Mouse (Mus musculus) embryonic facial prominence, embryonic 13.5 days (tissue): Measurements from ENCODE around the gene Cd82. TPM values are rescaled to one million over a fixed set of nuclear protein-coding genes. Genes with fewer than 3 reads are reported as not detected.
A peak's percentile ranks its signal among the peaks of the same experiment; 100 is the strongest.

Experiments
- ATAC-seq: fragments of 200-750 bp; cut with Nextera tagmentation; 2 replicates; pipeline ENCODE4 v1.8.0; 2017; ENCODE audit warnings: low read depth; ENCODE audit not compliant: insufficient number of reproducible peaks, insufficient read depth, low FRiP score, low TSS enrichment
- H3K27ac ChIP-seq: fragments of 300-500 bp; sonication (generic); 2 replicates; pipeline ENCODE4 v1.5.1; 2015; ENCODE audit warnings: moderate library complexity, mild to moderate bottlenecking, inconsistent platforms
- H3K27me3 ChIP-seq: fragments of 300-500 bp; sonication (generic); 2 replicates; pipeline ENCODE4 v1.6.1; 2015; ENCODE audit warnings: mild to moderate bottlenecking, inconsistent platforms
- H3K36me3 ChIP-seq: fragments of 300-500 bp; sonication (generic); 2 replicates; pipeline ENCODE4 v1.6.1; 2015; ENCODE audit warnings: mild to moderate bottlenecking, inconsistent platforms
- H3K4me1 ChIP-seq: fragments of 300-500 bp; sonication (generic); 2 replicates; pipeline ENCODE4 v1.6.1; 2015; ENCODE audit warnings: inconsistent platforms
- H3K4me2 ChIP-seq: fragments of 300-500 bp; sonication (generic); 2 replicates; pipeline ENCODE4 v1.6.1; 2015; ENCODE audit warnings: moderate library complexity, mild to moderate bottlenecking, inconsistent platforms
- H3K4me3 ChIP-seq: fragments of 300-500 bp; sonication (generic); 2 replicates; pipeline ENCODE4 v1.5.1; 2015; ENCODE audit warnings: mild to moderate bottlenecking, inconsistent platforms
- H3K9ac ChIP-seq: fragments of 300-500 bp; sonication (generic); 2 replicates; pipeline ENCODE4 v1.6.1; 2015; ENCODE audit warnings: mild to moderate bottlenecking, inconsistent platforms
- H3K9me3 ChIP-seq: fragments of 300-500 bp; sonication (generic); 2 replicates; pipeline ENCODE4 v1.6.1; 2016; ENCODE audit warnings: inconsistent platforms
- whole genome bisulfite sequencing: fragments of 180-500 bp; shearing (Covaris S2); methylation state at CpG from one replicate; pipeline ENCODE4 v1.1.7; 2015; ENCODE audit warnings: mixed read lengths; 5-methylcytosine and 5-hydroxymethylcytosine counted together
- polyA plus RNA-seq: library from polyadenylated mRNA; unstranded; fragments of >200 nt; fragmentation: Nextera tagmentation; extraction: Ambion mirVana; gene quantifications from 2 replicates; pipeline ENCODE4 v1.2.1, GENCODE M21; 2015

Gene Cd82
- polyA plus RNA-seq, 1 experiment from 2014 or later: 34.8 TPM

DNA sequence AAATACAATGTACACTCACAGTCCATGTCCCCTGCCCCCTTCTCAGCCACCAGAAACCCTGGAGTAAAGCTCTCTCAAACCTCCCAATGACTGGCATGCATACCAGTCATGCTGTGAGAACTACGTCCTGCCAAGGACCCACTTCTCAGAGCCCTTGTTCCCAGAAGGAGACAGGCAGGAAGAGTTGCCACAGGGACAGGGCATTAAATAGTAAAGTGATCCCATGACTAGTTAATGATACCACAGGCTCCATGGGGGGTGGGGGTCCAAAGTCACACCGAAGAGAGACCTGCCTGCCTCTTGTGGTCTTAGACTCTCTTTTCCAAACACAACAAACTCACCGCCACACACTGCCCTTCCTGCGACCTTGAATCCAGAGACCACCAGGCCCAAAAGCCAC lies 10.4 kb downstream of the Cd82 start:
- 71% methylated on average over 4 of the region's 4 CpGs for WGBS
- Histone ChIP-seq H3K27me3 (no peaks in the 10 kb centered on the region), H3K9ac (no peak overlapping the region), H3K9me3 (no peaks in the 10 kb centered on the region), H3K4me1 (peaks cover 65% of the 10 kb centered on the region), H3K4me3 (no peak overlapping the region), H3K36me3 (no peaks in the 10 kb centered on the region), H3K4me2 (no peak overlapping the region), H3K27ac (no peak overlapping the region)
- no peak for ATAC-seq

GRCm38 (mm10) chr2:93452057-93452456 lies 10.9 kb downstream of the Cd82 start:
- no peaks in the 10 kb centered on the region for H3K36me3 ChIP-seq
- H3K27ac ChIP-seq: peak overlapping the region; percentile 48; the same call in 1 of the 2 replicates
- H3K9me3 ChIP-seq: no peaks in the 10 kb centered on the region
- no peaks in the 10 kb centered on the region for H3K27me3 ChIP-seq
- ATAC-seq: no peak
- WGBS: 67% methylated on average over 6 of the region's 6 CpGs
- H3K4me1 ChIP-seq: peaks cover 70% of the 10 kb centered on the region
- H3K4me3 ChIP-seq: no peak overlapping the region
- H3K4me2 ChIP-seq: no peak overlapping the region
- no peak overlapping the region for H3K9ac ChIP-seq

DNA sequence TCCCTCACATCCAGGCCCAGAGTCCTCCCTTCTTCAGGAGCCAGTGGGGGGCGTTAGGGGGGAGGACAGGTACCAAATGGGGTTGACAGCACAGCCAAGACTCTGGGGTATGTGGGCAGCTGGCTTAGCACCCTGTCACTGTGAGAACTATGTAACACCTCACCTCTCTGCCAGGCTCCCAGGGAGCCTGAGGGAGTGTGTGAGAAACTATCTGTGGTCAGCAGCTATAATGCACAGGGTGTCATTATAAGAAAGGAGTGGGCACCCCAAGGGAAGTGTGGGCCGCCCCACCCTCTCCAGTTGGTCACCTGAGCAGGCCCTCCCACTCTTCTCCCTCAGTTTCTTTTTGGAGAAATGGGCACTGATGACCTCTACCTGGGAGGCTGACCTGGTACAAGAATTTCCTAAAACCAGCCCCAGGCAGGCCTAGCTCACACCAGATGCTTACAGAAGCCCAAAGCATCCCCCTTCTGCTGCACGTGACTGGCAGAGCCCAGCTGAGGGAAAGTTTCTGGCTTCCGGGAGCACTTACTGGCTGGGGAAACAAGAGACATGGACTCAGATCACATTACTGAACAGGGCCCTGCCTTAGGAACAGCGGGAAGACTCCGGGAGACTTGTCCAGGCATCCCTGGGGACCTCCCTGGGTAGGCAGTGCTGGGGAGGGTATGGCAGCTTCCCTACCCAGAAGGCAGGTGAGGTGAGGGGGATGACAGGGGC lies 11.6 kb downstream of the Cd82 start:
- no peak overlapping the region for H3K4me3 ChIP-seq
- no peaks in the 10 kb centered on the region for H3K9me3 ChIP-seq
- H3K9ac ChIP-seq: no peak overlapping the region
- no peaks in the 10 kb centered on the region for H3K36me3 ChIP-seq
- peak overlapping the region; percentile 48 for H3K27ac ChIP-seq
- H3K4me2 ChIP-seq: no peak overlapping the region
- ATAC-seq: no peak
- H3K4me1 ChIP-seq: peaks cover 69% of the 10 kb centered on the region
- 31% methylated on average over 6 of the region's 6 CpGs for WGBS
- no peaks in the 10 kb centered on the region for H3K27me3 ChIP-seq

DNA sequence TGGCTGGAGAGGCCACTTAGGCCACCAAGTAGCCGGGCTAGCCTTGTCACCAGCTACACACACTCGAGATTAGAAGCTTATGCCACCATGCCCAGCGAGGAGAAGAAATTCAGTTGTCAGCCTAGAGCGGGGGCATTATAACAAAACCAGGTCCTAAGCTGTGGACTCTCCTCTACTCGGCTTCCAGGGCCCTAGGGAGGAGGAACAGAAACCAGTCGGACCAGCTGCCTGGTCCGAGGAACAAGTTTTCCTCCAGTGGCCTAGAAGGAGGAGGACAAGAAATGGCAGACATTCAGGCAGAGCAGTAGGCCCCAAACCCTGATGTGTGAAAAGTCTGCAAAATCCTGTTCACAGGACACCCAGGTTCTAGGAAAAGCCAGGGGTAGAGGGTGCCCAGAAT lies 12.2 kb downstream of the Cd82 start:
- Histone ChIP-seq H3K36me3 (no peaks in the 10 kb centered on the region), H3K27ac (0 out of 2 replicates have a peak overlapping the region, but pooled peaks have one; percentile 48), H3K9me3 (no peaks in the 10 kb centered on the region), H3K4me1 (peaks cover 63% of the 10 kb centered on the region), H3K4me2 (no peak overlapping the region), H3K4me3 (no peak overlapping the region), H3K27me3 (no peaks in the 10 kb centered on the region), H3K9ac (no peak overlapping the region)
- no peak for ATAC-seq
- WGBS: 73% methylated on average over 7 of the region's 7 CpGs

- no peak overlapping the region for H3K9ac ChIP-seq
- H3K27me3 ChIP-seq: no peaks in the 10 kb centered on the region
- WGBS: 68% methylated on average over 2 of the region's 2 CpGs
- H3K27ac ChIP-seq: no peak overlapping the region
- no peaks in the 10 kb centered on the region for H3K36me3 ChIP-seq
- H3K9me3 ChIP-seq: no peaks in the 10 kb centered on the region
- H3K4me2 ChIP-seq: no peak overlapping the region
- ATAC-seq: no peak
- peaks cover 58% of the 10 kb centered on the region for H3K4me1 ChIP-seq
- H3K4me3 ChIP-seq: no peak overlapping the region
Observed at GRCm38 (mm10) chr2:93449657-93450056, 13.3 kb downstream of the Cd82 start.

- Histone ChIP-seq H3K27me3 (no peaks in the 10 kb centered on the region), H3K36me3 (no peaks in the 10 kb centered on the region), H3K4me2 (no peak overlapping the region), H3K9ac (no peak overlapping the region), H3K4me3 (no peak overlapping the region), H3K9me3 (no peaks in the 10 kb centered on the region), H3K4me1 (peaks cover 54% of the 10 kb centered on the region), H3K27ac (no peak overlapping the region)
- WGBS: 62% methylated on average over 5 of the region's 5 CpGs
- ATAC-seq: no peak
Observed at GRCm38 (mm10) chr2:93448774-93449173, 14.2 kb downstream of the Cd82 start.

GRCm38 (mm10) chr2:93447500-93448249 lies 15.3 kb downstream of the Cd82 start:
- H3K4me3 ChIP-seq: no peak overlapping the region
- H3K27me3 ChIP-seq: no peaks in the 10 kb centered on the region
- peaks cover 52% of the 10 kb centered on the region for H3K4me1 ChIP-seq
- H3K9ac ChIP-seq: peak overlapping the region; percentile 2; the same call in 1 of the 2 replicates
- no peak overlapping the region for H3K4me2 ChIP-seq
- peak overlapping the region; percentile 16; the same call in 1 of the 2 replicates for H3K27ac ChIP-seq
- 62% methylated on average over 6 of the region's 6 CpGs for WGBS
- ATAC-seq: no peak
- H3K36me3 ChIP-seq: no peaks in the 10 kb centered on the region
- H3K9me3 ChIP-seq: no peaks in the 10 kb centered on the region

DNA sequence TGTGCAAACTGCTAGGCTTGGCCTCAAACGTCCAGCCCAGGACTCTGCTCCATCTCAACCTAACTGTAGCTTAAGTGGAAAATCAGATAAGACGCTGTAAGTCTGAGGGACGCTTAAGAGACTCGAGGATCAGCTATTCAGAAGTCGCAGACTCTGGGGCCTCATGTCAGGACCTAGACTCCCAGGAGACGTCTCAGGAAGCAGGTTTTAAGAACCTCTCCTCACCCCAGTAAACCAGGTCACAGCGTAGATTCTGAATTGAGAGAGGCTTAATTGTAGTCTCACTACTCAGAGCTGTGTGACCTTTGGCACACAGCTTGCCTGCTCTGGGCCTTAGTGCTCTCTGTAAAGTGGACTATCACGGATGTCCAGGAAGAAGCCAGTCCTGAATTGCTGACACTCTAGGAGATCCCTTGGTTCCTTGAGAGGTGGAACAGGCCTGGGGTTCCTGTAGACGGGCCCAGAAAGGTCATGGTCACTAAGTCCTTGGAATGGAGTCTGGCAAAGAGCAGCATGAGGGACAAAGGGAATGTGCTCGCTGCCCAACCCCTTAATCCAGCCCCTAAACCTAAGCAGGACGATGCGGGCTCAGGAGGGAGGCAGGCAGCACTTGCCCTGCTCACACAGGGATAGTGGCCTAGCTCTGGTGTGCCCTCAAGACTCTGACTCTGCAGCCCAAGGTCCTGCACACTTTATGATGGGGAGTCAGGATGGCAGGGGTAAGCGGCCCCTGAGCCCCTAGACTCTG lies 16.2 kb downstream of the Cd82 start:
- WGBS: 56% methylated on average over 13 of the region's 13 CpGs
- Histone ChIP-seq H3K36me3 (no peaks in the 10 kb centered on the region), H3K27ac (no peak overlapping the region), H3K4me2 (no peak overlapping the region), H3K4me1 (peaks cover 44% of the 10 kb centered on the region), H3K9ac (peak overlapping the region; percentile 2; the same call in 1 of the 2 replicates), H3K9me3 (no peaks in the 10 kb centered on the region), H3K4me3 (no peak overlapping the region), H3K27me3 (no peaks in the 10 kb centered on the region)
- ATAC-seq: no peak

GRCm38 (mm10) chr2:93445237-93445651 lies 17.7 kb downstream of the Cd82 start:
- Histone ChIP-seq H3K4me2 (no peak overlapping the region), H3K27ac (no peak overlapping the region), H3K9ac (no peak overlapping the region; the same call in 1 of the 2 replicates), H3K4me1 (peaks cover 37% of the 10 kb centered on the region), H3K9me3 (no peaks in the 10 kb centered on the region), H3K36me3 (no peaks in the 10 kb centered on the region), H3K27me3 (no peaks in the 10 kb centered on the region), H3K4me3 (no peak overlapping the region)
- ATAC-seq: no peak
- WGBS: 83% methylated on average over 5 of the region's 5 CpGs

DNA sequence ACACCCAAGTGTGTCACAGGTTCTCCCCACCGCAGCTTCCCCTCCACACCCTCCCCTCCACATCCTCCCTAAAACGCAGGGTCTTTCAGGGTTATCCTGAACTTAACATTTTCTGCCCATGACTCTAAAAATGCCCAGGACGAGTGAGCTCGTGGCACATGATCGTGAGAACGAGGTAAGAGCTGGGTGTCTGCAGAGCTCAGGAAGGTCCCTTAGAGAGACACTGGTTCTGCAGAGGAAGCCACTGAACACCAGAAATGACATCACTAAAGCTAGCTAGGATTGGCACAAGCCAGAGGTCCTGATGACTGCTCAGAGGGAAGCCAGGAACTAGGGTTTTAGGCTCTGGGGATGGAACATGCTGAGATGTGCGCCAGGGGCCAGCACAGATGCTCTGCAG lies 18.7 kb downstream of the Cd82 start:
- no peak overlapping the region for H3K4me2 ChIP-seq
- H3K36me3 ChIP-seq: no peaks in the 10 kb centered on the region
- 86% methylated on average over 7 of the region's 7 CpGs for WGBS
- H3K9me3 ChIP-seq: no peaks in the 10 kb centered on the region
- no peak overlapping the region for H3K9ac ChIP-seq
- no peak overlapping the region for H3K4me3 ChIP-seq
- no peaks in the 10 kb centered on the region for H3K27me3 ChIP-seq
- ATAC-seq: no peak
- peaks cover 44% of the 10 kb centered on the region for H3K4me1 ChIP-seq
- H3K27ac ChIP-seq: no peak overlapping the region

DNA sequence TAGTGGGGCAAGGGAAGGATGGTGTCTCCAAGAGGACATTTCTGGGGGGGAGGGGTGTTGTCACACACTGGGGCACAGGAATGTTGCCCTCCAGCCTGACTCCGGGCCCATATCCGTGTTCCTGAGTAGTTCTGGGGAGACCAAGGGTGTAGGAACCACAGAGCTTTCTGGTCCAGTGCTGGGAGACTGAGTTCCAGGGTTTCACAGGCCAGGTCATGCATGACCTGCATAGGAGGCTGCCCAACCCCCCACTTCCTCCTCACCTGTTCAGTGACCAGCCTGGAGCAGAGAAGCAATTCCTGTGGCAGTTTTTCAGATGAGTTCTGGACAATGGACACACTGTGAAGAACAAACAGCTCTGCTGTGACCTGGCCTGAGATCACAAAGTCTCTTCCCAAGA lies 19.8 kb downstream of the Cd82 start:
- H3K9me3 ChIP-seq: no peaks in the 10 kb centered on the region
- no peak overlapping the region for H3K27ac ChIP-seq
- H3K36me3 ChIP-seq: no peaks in the 10 kb centered on the region
- peaks cover 46% of the 10 kb centered on the region for H3K4me1 ChIP-seq
- 0 out of 2 replicates have a peak overlapping the region, but pooled peaks have one; percentile 7 for H3K9ac ChIP-seq
- H3K27me3 ChIP-seq: no peaks in the 10 kb centered on the region
- no peak overlapping the region for H3K4me2 ChIP-seq
- H3K4me3 ChIP-seq: no peak overlapping the region
- ATAC-seq: no peak
- 85% methylated on average over 2 of the region's 2 CpGs for WGBS
